9 mouse cellular contexts compared by ENCODE assay signal in the genomic region with DNA sequence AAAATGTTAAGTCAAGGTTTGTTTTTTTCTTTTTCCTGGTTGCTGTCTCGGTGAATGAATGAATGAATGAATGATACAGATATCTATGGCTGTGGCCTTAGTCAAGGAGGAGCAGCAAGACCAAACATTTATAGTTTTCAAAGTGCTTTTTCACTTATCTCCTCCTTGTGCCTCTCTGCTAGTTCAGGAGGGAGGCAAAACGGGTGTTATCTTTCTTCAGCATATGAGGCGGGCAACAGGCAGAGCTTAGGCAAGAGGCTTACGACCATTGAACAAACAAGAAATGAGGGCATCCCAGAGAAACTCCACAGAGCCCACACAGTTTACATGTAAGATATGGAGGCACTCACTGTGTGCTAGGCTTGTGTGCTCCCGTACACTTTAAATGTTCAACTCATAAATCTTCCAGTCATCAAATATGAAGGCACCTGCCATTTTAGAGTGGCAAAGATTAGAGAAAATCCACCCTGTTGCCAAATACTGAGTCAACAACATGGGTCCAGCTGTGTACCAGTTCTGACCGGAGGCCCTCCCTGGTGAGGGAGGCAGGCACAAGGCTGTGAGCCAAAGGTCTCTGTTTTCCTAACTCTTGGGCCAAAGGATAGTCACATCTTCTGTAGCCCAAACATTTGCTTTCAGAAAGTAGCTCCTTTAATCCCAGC. TPM values are rescaled to one million over a fixed set of nuclear protein-coding genes. Genes with fewer than 3 reads are reported as not detected.
A peak's percentile ranks its signal among the peaks of the same experiment; 100 is the strongest.
DNase-seq lines count a peak whose midpoint lies in the region; TF ChIP-seq lines count a peak whose summit lies in the region.
"Had no signal": no experiment of that assay in that cellular context is flagged by ENCODE, and none has a peak within 500 bp of the region (broad histone marks: within the 10 kb centered on the region; RNA-seq: fewer than 3 reads in every experiment).

No protein-coding gene starts in this region.

- WGBS in heart, embryonic 10.5 days: 50% methylated on average over 6 of the region's 6 CpGs
- WGBS in thymus, adult 2 months: 89% methylated on average over 6 of the region's 6 CpGs

- H3K27ac ChIP-seq in heart, embryonic 10.5 days: peak overlapping the region; percentile 70; the same call in 1 of the 2 replicates
- H3K27ac ChIP-seq in thymus, adult 2 months (ENCODE audit: control insufficient read depth, insufficient read depth, low read length): peak overlapping the region; percentile 46; the same call in 1 of the 2 replicates
- H3K27ac ChIP-seq: lung, embryonic 15.5 days had no signal

- peak; percentile 86 for DNase-seq in heart, embryonic 10.5 days (ENCODE audit: low spot score)
- DNase-seq in heart, postnatal 10 days: no peak
- DNase-seq in thymus, adult 2 months: peak; percentile 2
- no peak for DNase-seq in thymus, postnatal 0 days (ENCODE audit: low spot score)
- DNase-seq in kidney, postnatal 36 days: peak; percentile 79 to 89
- peak; percentile 39 for DNase-seq in yolk sac, embryonic 10.5 days (ENCODE audit: low spot score)
- DNase-seq in urinary bladder, postnatal 10 days (ENCODE audit: low spot score): no peak
- DNase-seq in adrenal gland, adult 8-10 months: no peak

- no peaks in the 10 kb centered on the region for H3K9me3 ChIP-seq in heart, embryonic 10.5 days
- H3K9me3 ChIP-seq: lung, embryonic 15.5 days had no signal

- TF ChIP-seq CTCF in thymus, adult 2 months (IDR thresholded peaks at IDR 0.05; ENCODE audit: borderline replicate concordance, control insufficient read depth, extremely low read depth, insufficient read depth, low read length, poor library complexity): no peak

- H3K27me3 ChIP-seq in heart, embryonic 10.5 days (ENCODE audit: insufficient read depth, poor library complexity, severe bottlenecking): no peaks in the 10 kb centered on the region
- H3K27me3 ChIP-seq in thymus, adult 2 months (ENCODE audit: control insufficient read depth, insufficient read depth, low read length): no peaks in the 10 kb centered on the region
- H3K27me3 ChIP-seq: lung, embryonic 15.5 days had no signal

- H3K4me1 ChIP-seq in heart, embryonic 10.5 days: peaks cover 77% of the 10 kb centered on the region
- H3K4me1 ChIP-seq in thymus, adult 2 months (replicated peaks; ENCODE audit: control insufficient read depth, insufficient read depth, low read length): peaks cover 58% of the 10 kb centered on the region

- no peak for TF ChIP-seq POLR2A in thymus, adult 2 months (IDR thresholded peaks at IDR 0.05; ENCODE audit: control insufficient read depth, extremely low read depth, insufficient read depth, low read length, poor library complexity)

- peaks cover 7% of the 10 kb centered on the region; the same call in 1 of the 2 replicates for H3K36me3 ChIP-seq in heart, embryonic 10.5 days
- peaks cover 7% of the 10 kb centered on the region for H3K36me3 ChIP-seq in thymus, adult 2 months (ENCODE audit: control insufficient read depth, insufficient read depth, low read length)

- intact Hi-C loops in heart, postnatal 10 days (cut with DNase I): no loop called here

- H3K4me3 ChIP-seq in heart, embryonic 10.5 days: no peak overlapping the region
- no peak overlapping the region for H3K4me3 ChIP-seq in thymus, adult 2 months (ENCODE audit: control insufficient read depth, insufficient read depth, low read length)
- H3K4me3 ChIP-seq: lung, embryonic 15.5 days had no signal

RNA-seq across cellular contexts. Expression of gene Bcl2l1, which starts 17.2 kb away (rescaled TPM):
- 72.8 and 76.2 TPM in 2 replicates for polyA plus RNA-seq in heart, embryonic 10.5 days (2016; fragmentation: Nextera tagmentation; extraction: Ambion mirVana)
- total RNA-seq in heart, postnatal 10 days (2021): 10 to 100 TPM; 40.0 to 72.4 TPM
- polyA plus RNA-seq in thymus, adult 2 months (2012; rRNA removed): 205 and 207 TPM in 2 replicates
- 178 TPM in 2 replicates for polyA plus RNA-seq in thymus, postnatal 0 days (2015; fragmentation: Nextera tagmentation; extraction: Ambion mirVana)
- total RNA-seq in adrenal gland, adult 8-10 months (2022): 10 to 100 TPM; 58.5 to 74.6 (median 72.0) TPM

RNA-seq across cellular contexts. Expression of gene Tpx2, which starts 33.4 kb away (rescaled TPM):
- 74.7 and 97.0 TPM in 2 replicates for polyA plus RNA-seq in heart, embryonic 10.5 days (2016; fragmentation: Nextera tagmentation; extraction: Ambion mirVana)
- total RNA-seq in heart, postnatal 10 days (2021): 10 to 100 TPM; 16.0 to 17.8 TPM
- 16.1 and 19.1 TPM in 2 replicates for polyA plus RNA-seq in thymus, adult 2 months (2012; rRNA removed)
- 72.5 and 81.3 TPM in 2 replicates for polyA plus RNA-seq in thymus, postnatal 0 days (2015; fragmentation: Nextera tagmentation; extraction: Ambion mirVana)
- total RNA-seq in adrenal gland, adult 8-10 months (2022): 1 to 10 TPM; 1.9 to 2.1 (median 1.9) TPM

Comparison
In these comparisons a context has a peak if more than half of its experiments do, and no peak if none do; other contexts are left out.
1. DNase-seq: peak in heart, embryonic 10.5 days (single experiment), thymus, adult 2 months (single experiment), kidney, postnatal 36 days (2 of 2) and yolk sac, embryonic 10.5 days (single experiment); none in heart, postnatal 10 days (0 of 2), thymus, postnatal 0 days (single experiment), urinary bladder, postnatal 10 days (single experiment) and adrenal gland, adult 8-10 months (single experiment).